Mouse (Mus musculus) cerebellum, adult 18-20 months (tissue): ENCODE measurements around the gene 1700019A02Rik.
A peak's percentile ranks its signal among the peaks of the same experiment; 100 is the strongest.

Experiments
- DNase-seq, 2 experiments: peaks; one replicate each; pipeline ENCODE4 v3.0.0; 2021

1700019A02Rik gene

DNA sequence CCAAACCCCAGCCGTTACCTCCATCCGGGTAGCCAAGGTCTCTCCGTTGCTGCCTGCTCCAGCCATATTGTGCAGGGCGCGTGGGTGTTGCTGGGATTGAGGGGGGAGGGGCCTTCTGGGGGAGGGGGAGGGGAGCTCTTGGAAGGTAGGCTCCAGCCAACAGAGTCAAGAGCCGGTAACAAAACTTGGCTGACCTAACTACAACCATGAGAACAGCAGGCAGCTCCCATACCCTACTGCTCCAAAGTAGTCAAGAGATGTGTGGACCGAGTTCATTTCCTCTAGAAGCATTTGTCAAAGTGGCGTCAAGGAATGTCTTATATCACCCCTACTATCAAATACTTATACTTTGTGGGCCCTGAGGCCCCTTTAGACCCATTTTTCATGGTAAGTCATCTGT lies at the start of gene 1700019A02Rik:
Gene 1700019A02Rik, minus strand, starts transcription at position 101 of the 400 bp plus-strand sequence.
- no peak for DNase-seq

DNA sequence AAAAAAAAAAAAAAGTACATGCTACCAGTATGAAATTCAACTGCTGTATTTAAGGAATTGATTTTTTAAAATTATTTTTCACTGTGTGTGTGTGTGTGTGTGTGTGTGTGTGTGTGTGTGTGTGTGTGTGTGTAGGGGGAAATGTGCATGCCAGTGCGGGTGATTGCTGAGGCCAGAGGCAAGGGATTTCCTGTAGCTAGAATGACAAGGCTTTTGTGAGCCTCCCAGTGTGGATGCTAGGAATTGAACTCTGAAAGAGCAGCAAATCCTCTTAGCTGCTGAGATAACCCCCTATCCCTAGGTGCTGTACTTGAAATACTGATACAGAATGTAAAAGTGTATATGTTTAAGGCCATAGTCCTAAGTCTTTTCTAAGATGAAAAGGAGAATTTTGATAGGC lies 38.6 kb upstream of the 1700019A02Rik start:
- DNase-seq = peak in 1 of 2 experiments; percentile 40

DNA sequence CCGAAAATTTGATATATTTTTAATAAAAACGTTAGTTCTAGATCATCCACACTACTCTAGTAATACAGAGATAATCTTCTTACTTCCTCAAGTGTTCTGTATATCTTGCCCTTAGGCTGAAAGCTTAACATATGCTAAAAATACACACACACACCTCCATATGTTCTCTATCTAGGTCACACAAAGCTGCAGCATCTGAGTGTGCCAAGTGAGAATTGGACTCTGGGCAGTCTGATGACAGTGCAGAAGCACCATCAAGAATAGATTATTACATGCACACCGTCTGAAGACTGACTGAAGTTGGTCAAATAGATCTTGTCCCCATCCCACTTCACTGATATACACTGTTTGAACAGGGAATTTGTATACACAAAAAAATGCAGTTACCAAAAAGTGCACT lies 38.2 kb upstream of the 1700019A02Rik start:
- DNase-seq = peak; percentile 52 to 72

DNA sequence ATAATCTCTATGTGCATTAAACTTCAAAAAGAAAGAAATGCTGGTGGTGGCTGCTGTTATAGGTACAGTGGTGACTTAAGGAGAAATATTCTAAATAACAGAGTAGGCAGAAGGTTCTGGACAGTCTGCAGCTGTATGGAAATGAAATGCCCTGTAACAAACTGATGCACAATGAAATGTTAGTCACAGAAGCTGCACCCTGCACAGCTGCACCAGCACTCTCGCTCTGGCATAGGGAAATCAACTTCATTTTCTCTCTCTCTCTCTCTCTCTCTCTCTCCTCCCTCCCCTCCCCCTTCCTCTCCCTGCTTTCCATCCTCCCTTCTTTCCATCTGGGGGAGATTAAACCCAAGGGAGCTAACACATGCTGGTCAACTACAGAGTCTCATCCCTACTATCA lies 37.3 kb upstream of the 1700019A02Rik start:
- DNase-seq = no peak

DNA sequence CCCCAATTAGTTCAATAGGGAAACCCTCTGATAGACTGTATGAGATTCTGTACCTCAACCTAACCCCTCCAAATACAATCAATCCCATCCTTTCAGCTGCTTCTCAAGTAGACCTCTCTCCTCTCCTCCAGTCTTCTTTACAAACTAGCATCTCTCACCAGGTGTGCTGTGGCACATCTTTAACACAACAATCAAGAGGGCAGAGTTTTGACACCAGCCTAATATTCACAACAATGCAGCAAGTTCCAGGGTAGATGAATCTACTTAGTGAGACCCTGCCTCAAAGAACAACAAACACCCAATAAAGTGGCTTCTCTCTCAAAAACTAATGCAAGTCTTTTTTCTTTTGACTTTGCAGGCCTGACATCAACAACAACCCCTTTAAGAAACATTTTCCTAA lies 22.7 kb upstream of the 1700019A02Rik start:
- no peak for DNase-seq

DNA sequence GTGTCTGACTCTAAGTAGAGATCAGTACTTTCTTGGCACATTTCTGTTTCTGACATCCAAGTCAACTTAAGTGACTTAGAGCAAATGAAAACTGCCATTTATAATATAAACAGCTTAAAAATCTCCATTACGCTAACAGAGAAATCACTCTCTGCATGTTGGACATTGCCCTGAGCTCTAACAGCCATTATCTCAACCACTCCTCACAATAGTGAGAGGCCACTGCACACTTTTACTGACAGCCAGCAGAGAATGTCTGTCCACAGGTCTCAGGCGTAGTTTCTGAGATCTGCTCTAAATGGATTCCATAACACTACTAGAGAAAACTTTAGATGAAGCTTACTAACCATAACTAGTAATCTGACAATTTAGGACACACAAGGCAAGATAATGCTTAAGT lies 16.5 kb upstream of the 1700019A02Rik start:
- no peak for DNase-seq

DNA sequence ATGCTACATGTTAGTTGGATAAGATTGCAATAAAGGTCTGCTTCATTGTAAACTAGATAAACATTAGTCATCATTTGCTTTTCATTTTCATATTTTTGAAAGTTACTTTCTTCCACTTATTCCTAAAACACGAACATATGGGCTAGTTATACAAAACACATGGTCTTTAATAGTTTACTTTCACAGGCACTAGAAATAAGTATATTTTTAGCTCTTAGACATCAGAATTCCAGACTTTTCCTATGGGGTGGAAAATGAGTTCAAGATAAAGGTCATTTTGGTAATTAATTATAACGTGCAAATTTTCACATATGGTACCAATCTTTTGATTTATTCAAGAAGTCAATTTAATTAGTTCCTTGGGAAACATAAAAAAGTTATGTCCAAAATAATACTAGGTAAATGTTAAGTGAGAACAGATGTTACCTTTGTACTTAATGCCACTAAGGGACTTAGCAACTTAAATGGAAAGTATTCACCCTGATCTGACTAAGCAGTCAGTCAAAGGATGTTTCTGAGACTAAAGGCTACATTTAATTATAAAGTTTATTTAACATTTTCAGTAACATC lies 14.3 kb upstream of the 1700019A02Rik start:
- no peak for DNase-seq

DNA sequence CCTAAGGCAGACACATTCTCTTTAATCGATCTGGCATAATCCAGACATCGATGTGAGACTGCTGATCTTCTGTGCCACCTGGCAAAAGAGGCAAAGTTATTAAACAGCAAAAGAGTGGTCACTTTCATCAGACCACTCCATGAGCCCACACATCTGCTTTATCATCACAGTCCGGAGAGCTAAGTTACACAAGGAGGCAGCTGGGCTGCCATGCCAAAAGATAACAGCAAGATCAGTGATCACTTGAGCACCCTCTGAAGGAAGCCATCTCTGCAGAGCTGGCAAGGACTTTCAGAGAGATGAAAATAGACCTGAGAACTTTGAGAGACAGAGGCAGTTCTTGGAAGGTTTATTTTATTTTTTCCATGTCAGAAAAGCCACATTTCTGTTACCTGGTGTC lies 7.1 kb upstream of the 1700019A02Rik start:
- no peak for DNase-seq

DNA sequence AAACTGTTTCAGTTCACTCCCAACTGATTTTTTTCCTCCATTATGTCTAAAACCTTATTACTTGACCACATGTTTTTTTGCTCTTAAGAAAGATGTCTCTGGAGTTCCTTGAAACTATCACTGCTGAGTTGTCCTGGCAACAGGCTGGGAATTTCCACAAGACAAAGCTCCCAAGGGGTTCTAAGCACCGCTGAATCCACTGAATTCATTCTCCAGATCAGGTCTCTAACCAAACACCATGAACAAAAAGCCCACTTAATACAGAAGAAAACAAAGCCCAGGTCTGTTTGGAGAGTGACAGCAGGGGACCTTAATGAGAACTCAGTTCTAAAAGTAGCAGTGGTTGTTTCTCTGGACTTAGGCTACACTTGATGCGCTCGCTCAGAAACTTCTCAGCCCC lies 3.8 kb upstream of the 1700019A02Rik start:
- DNase-seq = no peak

DNA sequence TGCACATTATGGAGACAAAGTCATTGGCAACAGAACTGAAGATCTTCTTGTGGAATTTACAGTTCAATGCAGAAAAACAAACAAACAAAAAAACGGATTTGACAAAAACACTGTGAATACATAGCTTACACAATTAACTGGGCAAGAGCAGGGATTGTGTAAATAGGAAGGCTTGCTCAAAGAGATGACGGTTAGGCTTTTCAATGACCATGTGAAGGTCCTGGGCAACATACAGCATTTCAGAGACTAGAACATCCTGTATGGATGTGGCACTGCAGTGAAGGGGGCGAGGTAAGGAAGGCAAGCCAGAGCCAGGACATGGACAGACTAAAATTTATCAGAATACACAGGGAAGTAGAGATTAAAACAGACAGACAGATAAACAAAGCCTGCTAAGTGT lies 2.2 kb upstream of the 1700019A02Rik start:
- DNase-seq = no peak

DNA sequence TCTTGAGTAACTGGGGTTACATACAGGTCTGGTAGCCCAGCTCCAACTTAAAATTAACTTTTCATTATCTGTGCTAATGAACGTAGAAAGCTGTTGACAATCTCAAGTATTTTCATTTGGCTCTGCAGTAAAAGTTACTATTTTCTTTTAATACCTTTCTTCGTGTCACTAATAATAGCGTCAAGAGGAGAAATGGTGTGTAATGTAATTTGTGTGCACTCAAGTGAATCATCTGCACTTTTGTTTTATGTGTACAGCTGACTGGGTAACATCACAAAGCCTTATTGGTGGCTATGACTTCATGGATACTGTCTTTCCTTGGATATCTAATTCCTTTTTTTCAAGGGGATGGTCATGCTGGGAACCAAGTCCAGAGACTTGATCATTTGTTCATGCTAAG lies 1.1 kb downstream of the 1700019A02Rik start:
- no peak for DNase-seq

DNA sequence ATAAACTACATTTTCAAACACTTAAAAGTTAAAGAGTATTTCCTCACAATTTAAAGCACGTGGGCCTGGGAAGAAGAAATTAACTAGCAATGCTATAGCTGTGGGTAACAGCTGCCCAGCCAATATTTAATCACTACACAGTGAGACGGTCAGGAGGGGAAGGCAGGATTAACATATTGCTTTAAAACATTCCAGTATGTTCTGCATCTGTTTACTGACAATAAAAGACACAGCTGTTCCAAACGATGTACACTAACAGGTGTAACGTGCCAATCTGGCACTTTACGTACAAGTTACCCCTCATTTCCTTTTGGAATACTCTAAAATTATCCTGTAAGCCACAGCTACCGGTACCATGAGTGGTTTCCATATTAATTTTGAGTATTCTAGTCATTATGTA lies 29.7 kb downstream of the 1700019A02Rik start:
- no peak for DNase-seq

DNA sequence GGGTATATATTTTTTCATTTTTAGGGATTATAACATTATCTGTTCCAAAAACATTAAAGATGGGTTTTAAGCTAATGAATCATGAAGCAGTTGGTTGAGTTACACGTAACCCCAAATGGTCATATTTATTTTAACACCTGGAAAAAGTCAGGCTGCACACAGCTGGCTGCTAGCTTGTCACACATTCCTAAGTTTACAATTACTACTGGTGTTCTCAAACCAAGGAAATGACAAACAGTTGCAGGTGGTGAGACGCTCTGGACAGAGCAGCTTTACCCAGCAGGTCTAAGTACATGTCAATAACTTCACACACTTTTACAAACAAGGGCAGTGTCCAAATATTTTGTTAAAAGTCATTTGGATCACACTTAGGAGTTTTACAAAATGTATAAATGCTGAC lies 64.4 kb downstream of the 1700019A02Rik start:
- DNase-seq = no peak

DNA sequence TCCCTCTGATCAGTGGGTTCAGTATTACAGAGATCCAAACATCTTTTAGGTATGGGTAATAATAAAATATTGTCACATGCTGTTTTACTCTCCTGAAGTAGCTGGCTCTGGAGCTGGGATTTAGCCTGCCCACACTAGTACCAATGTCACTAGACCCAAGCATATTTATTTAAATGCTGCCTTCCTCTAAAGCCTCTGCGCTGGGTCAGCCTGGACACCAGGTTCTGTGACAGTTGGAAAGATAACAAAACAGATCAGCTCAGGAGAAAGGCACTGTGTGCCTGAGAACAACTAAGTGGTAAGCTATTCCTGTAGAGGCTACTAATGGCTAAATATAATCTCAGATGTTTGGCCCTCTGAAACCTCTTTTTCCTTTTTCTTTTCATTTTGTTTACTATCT lies 76.9 kb downstream of the 1700019A02Rik start:
- no peak for DNase-seq
